Mouse (Mus musculus) olfactory bulb, adult 2 months (tissue): ENCODE results near the gene Mecom.

Source experiments
- CTCF ChIP-seq: fragments of 200-500 bp; IDR thresholded peaks from 2 replicates; pipeline ENCODE4 v1.5.1; 2012; ENCODE audit warnings: low read depth, mild to moderate bottlenecking, low read length, moderate library complexity; ENCODE audit not compliant: insufficient read depth
- POLR2A ChIP-seq: fragments of 200-500 bp; IDR thresholded peaks from 2 replicates; pipeline ENCODE4 v1.6.1; 2012; ENCODE audit warnings: mild to moderate bottlenecking, low read depth, low read length, moderate library complexity; ENCODE audit not compliant: insufficient read depth

DNA sequence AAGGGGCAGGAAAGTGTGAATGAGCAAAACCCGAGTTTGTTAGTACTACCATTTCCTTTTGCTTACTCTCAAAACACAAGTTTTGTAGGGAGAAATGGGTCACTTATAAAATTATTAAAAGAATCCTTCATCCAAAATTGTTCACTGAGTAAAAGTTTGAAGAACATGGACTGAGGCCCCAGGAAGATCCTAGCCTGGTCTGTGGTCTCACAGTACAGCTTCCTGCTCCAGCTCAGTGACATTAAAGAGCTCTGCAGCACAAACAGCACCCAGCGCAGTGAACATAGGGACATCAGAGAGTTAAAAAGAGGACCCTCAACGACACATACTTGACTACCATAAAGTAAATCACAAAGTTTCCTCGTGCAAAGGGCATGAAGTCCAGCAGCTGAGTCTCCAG is 59.0 kb downstream of the Mecom start:
- TF ChIP-seq CTCF (no peak), POLR2A (no peak)
